Mouse (Mus musculus): ENCODE results near the gene Sec13. TPM values are rescaled to one million over a fixed set of nuclear protein-coding genes. Genes with fewer than 3 reads are reported as not detected.

The Sec13 gene
- total RNA-seq, 2 experiments from 2014 or later = 62.7 to 66.2 TPM

Small RNA genes within 50 kb of the gene (microRNA-seq; reads per million reads assigned to microRNA genes)
- 1.3 to 1.7 reads per million in 2 experiments for gene Mir7042

Other genes starting within 250 kb of the Sec13 start
- 10 to 100 TPM; 52.8 to 54.9 TPM for gene Prrt3, start 238.8 kb downstream of the Sec13 start, total RNA-seq (2021)
- 10 to 100 TPM; 71.8 to 77.6 TPM for gene Emc3, start 209.1 kb downstream of the Sec13 start, total RNA-seq (2021)
- 1 to 10 TPM; 1.5 to 2.2 TPM for gene Fancd2, start 209.1 kb downstream of the Sec13 start, total RNA-seq (2021)
- not detected for gene Fancd2os, start 140.0 kb downstream of the Sec13 start, total RNA-seq (2021)
- 100 to 1,000 TPM; 210 to 217 TPM for gene Brk1, start 136.0 kb downstream of the Sec13 start, total RNA-seq (2021)
- 10 to 100 TPM; 35.3 to 46.6 TPM for gene Vhl, start 116.8 kb downstream of the Sec13 start, total RNA-seq (2021)
- gene Irak2, start 102.3 kb downstream of the Sec13 start, total RNA-seq (2021) = 10 to 100 TPM; 23.5 to 25.4 TPM
- gene Tatdn2, start 43.7 kb downstream of the Sec13 start, total RNA-seq (2021) = 10 to 100 TPM; 70.1 to 80.2 TPM
- not detected for gene Ghrl, start 20.9 kb downstream of the Sec13 start, total RNA-seq (2021)